Mouse (Mus musculus): Measurements from ENCODE around the gene AL732309.1. TPM values are rescaled to one million over a fixed set of nuclear protein-coding genes. Genes with fewer than 3 reads are reported as not detected.
A peak's percentile ranks its signal among the peaks of the same experiment; 100 is the strongest.

AL732309.1 gene
- total RNA-seq (2021) = 1 to 10 TPM; 2.2 to 2.4 TPM
- long read RNA-seq, experiment 1, transcript AL732309.1-201 (1 exons, 2,045 nt) = major isoform, 11 of 11 reads
- long read RNA-seq, experiment 1, partial matches to known transcripts = 0 of 11 reads
- long read RNA-seq, experiment 1, other reads (novel, unspliced or antisense) = 0 of 11 reads
- long read RNA-seq, experiment 2, transcript AL732309.1-201 (1 exons, 2,045 nt) = major isoform, 22 of 22 reads
- long read RNA-seq, experiment 2, partial matches to known transcripts = 0 of 22 reads
- long read RNA-seq, experiment 2, other reads (novel, unspliced or antisense) = 0 of 22 reads

DNA sequence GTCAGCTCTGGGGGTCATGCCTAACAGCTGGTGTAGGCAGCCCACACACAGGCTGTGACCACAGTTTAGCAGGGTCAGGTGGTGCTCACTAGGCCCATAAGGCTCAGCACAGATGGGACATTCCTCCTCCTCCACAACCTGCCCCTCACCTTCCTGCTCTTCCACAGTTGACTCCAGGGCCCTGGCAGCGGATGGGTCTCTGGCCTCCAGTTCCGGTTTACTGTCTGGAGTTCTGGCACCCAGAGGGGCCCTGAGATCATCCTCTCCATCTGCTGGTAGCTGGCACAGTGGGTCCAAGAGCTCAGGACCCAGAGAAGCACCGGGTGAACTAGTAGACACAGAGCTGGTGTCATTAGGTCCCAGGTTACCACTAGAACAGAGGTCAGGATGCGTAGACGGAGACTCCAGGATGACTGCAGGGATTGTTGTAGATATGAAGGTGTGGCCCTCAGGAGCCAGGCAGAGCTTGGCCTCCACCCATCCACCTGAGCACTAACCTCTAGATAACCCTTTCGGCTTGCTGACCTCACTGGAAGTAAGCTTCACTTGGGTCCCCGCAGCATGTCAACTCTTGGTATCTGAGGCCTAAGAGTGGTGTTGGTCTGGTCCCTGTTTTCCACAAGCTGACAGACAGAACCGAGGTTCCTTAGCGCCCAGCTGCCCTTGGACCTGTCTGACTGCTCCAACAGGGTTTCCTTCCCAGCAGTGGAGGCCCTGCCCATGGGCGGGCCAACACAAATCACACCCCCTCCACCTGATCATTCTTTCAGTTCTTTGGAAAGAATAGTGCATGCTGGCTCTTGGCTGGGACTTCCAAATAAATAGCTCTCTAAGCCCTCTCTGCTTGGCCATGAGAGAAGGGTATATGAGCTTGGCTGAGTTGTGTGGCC lies at the start of gene AL732309.1:
AL732309.1 (minus strand) TSS at position 681 of the 890 bp plus-strand sequence.
- no peak for DNase-seq (ENCODE audit: low spot score in 2 of 2)
- Histone ChIP-seq H3K27ac (no peak within 1 kb of the TSS), H3K4me3 (no peak within 1 kb of the TSS)
- TF ChIP-seq CTCF (conservative IDR thresholded peaks at IDR 0.05) = no peak

DNA sequence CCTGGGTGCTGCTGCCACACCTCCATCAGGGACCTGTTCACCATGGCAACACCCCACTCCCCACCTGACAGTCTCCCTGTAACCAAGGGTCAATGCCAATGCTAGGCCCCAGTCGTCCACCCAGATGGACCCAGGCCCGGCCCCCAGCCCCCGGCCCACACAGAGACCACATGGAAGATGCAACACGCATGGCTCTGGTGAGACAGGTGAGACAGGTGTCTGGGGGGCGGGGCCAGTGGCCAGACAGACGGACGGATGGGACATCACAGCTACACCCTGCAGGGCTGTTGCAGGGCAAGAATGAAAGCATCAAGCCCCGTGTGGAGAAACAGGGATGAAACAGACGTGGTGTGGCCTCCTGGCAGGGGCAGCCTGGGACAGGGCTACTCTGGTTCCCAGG lies 47.0 kb upstream of the AL732309.1 start:
- no peak for TF ChIP-seq CTCF (conservative IDR thresholded peaks at IDR 0.05)
- H3K4me3 ChIP-seq = no peak overlapping the region
- H3K27ac ChIP-seq = peak overlapping the region; percentile 92; the same call in 1 of the 2 replicates
- no peak for DNase-seq (ENCODE audit: low spot score in 2 of 2)

DNA sequence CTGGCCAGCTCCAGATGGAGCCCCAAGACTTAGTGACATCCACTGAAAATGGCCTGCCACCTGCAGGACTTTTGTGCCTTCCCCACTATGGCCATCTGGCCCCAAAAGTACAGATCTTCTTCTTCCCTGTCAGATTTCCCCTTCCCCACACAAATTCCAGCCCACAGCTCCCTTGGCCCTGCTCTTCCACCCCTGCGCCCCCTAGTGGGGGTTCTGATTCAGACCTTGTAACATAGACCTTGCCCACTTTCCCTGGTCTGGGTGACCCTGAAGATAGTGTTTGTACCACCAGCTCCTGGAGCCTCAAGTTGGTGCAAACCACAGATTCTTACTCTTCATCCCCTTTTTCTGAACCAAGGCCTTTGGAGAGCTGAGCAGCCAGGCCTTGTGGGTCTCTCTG lies 46.2 kb upstream of the AL732309.1 start:
- peak overlapping the region; percentile 92 for H3K27ac ChIP-seq
- DNase-seq (ENCODE audit: low spot score in 2 of 2) = peak; percentile 51 to 84
- H3K4me3 ChIP-seq = no peak overlapping the region; the same call in 1 of the 2 replicates
- peak; percentile 96 for TF ChIP-seq CTCF (conservative IDR thresholded peaks at IDR 0.05)

DNA sequence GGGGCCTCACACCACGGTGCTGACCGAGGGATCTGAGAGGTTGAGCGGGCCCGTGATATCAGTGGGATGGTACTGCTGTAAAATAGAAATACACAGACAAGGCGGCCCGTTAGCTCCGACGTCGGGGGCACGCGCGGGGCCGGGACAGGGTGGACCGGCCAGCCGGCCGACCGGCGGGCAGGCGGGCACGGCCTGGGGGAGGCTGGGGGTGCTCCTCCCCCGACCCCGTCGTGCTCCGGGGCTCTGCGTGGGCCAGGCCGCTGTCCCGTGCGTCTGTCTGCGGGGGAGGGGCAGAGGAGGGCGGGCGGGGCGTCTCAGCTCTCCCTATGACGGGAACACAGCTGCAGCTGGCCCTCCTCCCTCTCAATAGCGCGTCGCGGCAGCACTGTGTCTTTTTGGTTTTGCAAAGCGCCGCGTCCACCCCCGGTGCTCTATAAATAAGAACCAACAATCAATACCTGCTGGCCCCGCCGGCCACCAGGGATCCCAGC lies 45.4 kb upstream of the AL732309.1 start:
- DNase-seq (ENCODE audit: low spot score in 2 of 2) = peak in 1 of 2 experiments; percentile 11
- Histone ChIP-seq H3K27ac (peak overlapping the region; percentile 92), H3K4me3 (peak overlapping the region; percentile 37)
- TF ChIP-seq CTCF (conservative IDR thresholded peaks at IDR 0.05) = no peak

DNA sequence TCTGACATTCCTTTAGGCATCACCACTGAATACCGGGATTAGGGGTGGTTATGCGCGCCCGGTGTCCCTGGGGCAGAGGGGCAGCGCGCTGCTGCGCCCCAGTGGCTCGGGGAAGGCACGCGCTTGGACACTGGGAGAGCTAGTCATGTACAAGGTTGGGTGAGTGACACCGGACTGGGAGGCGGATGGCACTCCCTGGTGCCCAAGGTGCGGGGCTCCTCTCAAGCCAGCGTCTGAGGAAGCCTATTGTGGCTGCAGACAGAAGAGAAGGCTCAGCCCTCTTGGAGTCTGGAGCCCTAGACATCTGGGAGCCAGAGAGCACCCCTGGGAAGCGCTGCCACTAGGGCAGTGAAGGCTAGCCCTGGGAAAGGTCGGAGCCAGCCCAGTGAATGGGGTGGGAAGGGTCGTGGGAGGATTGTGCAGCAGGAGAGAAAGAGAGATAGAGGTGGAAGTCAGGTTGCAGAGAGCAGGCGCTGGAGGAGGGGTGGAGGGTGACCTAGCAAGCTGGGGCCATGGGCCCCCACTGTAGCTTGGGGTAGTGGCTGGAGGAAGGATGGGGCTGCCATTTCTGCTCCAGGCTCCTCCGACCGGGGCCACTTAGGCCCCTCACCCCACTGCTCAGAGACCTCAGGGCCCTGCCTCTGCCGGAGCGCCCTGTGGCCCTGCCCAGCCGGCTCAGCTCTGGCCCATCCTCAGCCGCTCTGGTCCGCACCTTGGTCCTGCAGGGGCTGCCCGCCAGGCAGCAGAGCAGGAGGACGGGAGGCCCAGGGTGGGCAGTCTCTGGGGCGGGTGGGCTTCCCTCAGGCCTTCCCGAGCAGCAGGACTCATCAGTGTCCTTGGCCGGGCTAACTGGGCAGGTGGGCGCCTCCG lies 44.8 kb upstream of the AL732309.1 start:
- peak; percentile 54 for TF ChIP-seq CTCF (conservative IDR thresholded peaks at IDR 0.05)
- Histone ChIP-seq H3K27ac (peak overlapping the region; percentile 92), H3K4me3 (no peak overlapping the region; the same call in 1 of the 2 replicates)

DNA sequence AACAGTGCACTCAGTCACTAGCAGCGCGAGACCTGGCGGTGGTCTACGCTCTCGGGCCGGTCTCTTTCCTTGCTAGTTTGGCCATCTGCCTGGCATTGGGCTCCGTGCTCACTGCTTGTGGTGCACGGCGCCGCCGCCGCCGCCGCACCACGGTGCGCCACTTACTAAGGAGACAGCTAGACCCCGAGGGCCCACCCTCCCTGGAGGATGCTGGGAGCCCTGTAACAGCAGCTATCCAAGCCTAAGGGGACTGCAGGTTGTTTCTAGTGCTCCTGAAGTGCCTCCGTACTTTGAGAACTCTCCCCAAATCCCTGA lies 44.1 kb upstream of the AL732309.1 start:
- no peak for DNase-seq (ENCODE audit: low spot score in 2 of 2)
- no peak for TF ChIP-seq CTCF (conservative IDR thresholded peaks at IDR 0.05)
- Histone ChIP-seq H3K27ac (peak overlapping the region; percentile 92), H3K4me3 (no peak overlapping the region)

More for the DNA sequence above, 44.8 kb upstream of the AL732309.1 start:
- peak in 1 of 2 experiments; percentile 4 for DNase-seq (ENCODE audit: low spot score in 2 of 2)

DNA sequence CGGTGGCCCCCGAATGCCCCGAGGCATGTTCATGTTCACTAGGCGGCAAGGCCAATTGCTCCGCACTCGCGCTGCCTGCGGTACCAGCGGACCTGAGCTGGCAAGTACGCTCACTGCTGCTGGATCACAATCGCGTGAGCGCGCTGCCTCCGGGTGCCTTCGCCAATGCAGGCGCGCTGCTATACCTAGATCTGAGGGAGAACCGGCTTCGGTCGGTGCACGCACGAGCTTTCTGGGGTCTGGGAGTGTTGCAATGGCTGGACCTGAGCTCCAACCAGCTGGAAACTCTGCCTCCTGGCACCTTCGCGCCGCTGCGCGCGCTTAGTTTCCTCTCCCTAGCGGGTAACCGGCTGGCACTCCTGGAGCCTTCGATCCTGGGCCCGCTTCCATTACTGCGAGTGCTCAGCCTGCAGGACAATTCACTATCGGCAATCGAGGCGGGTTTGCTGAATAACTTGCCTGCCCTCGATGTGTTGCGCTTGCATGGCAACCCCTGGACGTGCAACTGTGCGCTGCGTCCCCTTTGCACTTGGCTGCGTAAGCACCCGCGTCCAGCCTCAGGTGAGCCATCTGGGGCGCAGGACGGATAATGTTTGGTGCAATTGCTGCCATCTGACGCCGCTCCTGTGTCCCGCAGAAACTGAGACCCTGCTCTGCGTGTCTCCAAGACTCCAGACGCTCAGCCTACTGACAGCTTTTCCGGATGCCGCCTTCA lies 43.6 kb upstream of the AL732309.1 start:
- TF ChIP-seq CTCF (conservative IDR thresholded peaks at IDR 0.05) = no peak
- peak overlapping the region; percentile 92 for H3K27ac ChIP-seq
- DNase-seq (ENCODE audit: low spot score in 2 of 2) = peak; percentile 35 to 61
- peak overlapping the region; percentile 8; the same call in 1 of the 2 replicates for H3K4me3 ChIP-seq

DNA sequence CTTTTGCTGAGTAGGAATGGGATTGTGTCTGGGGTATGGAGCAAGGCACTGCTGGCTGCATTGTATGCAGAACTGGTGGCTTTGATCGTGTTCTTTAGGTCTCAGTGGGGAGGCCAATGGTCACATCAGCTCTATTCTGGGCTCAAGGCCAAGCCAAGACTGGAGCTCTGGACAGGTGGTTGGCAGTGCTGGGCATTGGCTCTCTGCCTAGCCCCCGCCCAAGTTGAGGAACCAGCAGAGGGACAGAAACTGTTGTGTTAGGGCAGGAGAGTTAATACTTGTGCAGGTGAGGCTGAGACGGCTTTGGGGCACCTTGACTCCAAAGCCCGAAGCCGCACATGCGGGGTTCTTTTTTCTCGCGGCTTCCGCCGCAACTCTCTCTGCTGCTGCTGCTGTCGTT lies 43.0 kb upstream of the AL732309.1 start, which contains the start of gene Lrrc26:
Lrrc26 (plus strand) TSS at position 265 of the 400 bp plus-strand sequence.
- H3K27ac ChIP-seq = peak within 1 kb of the TSS; percentile 92
- peak within 1 kb of the TSS; percentile 8; the same call in 1 of the 2 replicates for H3K4me3 ChIP-seq
- DNase-seq (ENCODE audit: low spot score in 2 of 2) = peak in 1 of 2 experiments; percentile 3
- TF ChIP-seq CTCF (conservative IDR thresholded peaks at IDR 0.05) = no peak

DNA sequence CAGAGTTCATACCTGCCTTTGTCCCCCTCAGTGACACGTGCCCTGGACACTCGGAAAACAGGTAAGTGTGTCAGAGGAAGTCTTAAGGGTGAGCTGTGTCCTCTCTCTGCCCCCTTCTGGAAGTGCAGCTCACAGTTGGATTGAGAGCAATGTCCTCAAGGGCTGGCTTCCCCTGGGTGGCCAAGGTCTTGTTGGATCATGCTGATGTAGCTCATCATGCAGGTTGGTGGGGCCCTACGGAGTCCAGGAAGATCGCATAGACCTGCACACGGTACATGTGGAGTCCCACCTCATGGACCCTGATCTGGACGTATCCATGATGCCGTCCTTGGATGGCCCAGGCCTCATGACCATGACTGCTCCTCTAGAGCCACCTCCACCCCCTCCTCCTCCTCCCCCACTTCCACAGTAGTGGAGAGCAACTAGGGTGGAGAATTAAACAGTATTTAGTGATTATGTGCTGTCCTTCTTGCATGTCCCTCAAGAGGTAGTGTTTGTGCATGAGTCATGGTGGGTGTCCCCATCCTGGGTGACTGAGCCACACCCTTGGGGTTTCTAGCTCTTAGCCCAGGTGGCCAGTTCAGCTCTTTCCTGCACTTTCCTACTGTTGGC lies 42.2 kb upstream of the AL732309.1 start:
- peak overlapping the region; percentile 92; the same call in 1 of the 2 replicates for H3K27ac ChIP-seq
- DNase-seq (ENCODE audit: low spot score in 2 of 2) = peak in 1 of 2 experiments; percentile 19
- H3K4me3 ChIP-seq = no peak overlapping the region
- no peak for TF ChIP-seq CTCF (conservative IDR thresholded peaks at IDR 0.05)

DNA sequence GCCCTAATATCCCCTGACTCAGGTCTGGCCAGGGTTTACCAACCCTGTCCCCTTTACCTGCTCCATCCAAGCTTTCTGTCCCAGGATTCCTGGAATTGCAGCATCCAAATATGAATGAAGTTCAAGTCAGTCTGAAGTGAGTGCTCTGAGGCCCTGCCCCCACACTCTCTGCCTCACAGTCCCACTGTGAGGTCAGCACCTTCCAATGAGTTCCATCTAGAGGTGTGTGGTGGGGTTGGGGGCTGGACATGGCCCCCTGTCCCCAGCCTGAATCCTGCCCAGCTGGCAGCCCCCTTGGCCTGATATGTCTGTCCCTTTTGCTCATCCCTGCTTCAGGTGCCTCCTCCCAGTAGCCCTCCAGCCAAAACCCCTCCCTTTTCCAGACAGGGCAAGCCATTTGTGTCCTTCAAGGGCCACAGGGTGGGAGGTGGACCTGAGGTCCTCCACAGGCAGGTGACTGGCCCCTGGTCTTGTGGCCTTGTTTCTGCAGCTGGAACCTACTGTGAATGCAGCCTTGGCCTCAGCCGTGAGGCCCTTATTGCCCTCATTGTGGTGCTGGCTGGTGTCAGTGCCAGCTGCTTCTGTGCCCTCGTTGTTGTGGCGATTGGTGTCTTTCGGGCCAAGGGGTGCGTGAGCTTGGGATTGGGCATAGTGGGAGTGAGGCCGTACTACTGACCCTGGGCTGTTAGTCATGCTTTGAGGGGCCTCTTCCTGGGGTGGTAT lies 41.4 kb upstream of the AL732309.1 start, which contains the start of gene Tmem210:
Tmem210 (plus strand) TSS at position 219 of the 723 bp plus-strand sequence.
- Histone ChIP-seq H3K4me3 (no peak within 1 kb of the TSS), H3K27ac (peak within 1 kb of the TSS; percentile 92)
- TF ChIP-seq CTCF (conservative IDR thresholded peaks at IDR 0.05) = no peak
- DNase-seq (ENCODE audit: low spot score in 2 of 2) = peak in 1 of 2 experiments; percentile 13

Measured in layer of hippocampus, adult 2 months (tissue).